Mouse (Mus musculus): Measurements from ENCODE around the gene Mfsd6.

GRCm38 (mm10) chr1:52730258-52730657, 3.0 kb upstream of the Mfsd6 start:
- no peak for TF ChIP-seq EP300 (IDR thresholded peaks at IDR 0.05; ENCODE audit: low read depth)
- TF ChIP-seq CTCF (IDR thresholded peaks at IDR 0.05; ENCODE audit: low read depth): no peak
